Mouse (Mus musculus): ENCODE measurements around the gene Pxk.

- no peak for TF ChIP-seq E2F4 (IDR thresholded peaks at IDR 0.05; ENCODE audit: insufficient read depth)
- no peak for TF ChIP-seq POLR2A (IDR thresholded peaks at IDR 0.05; ENCODE audit: insufficient read length, low read depth)
- TF ChIP-seq TCF12 (IDR thresholded peaks at IDR 0.05; ENCODE audit: insufficient read depth, poor library complexity, severe bottlenecking) = no peak
- TF ChIP-seq MYOG (IDR thresholded peaks at IDR 0.05; ENCODE audit: control insufficient read depth in 1 of 3, insufficient read depth in 1 of 3, insufficient read length in 2 of 3, low read depth in 2 of 3) = no peak
- no peak for TF ChIP-seq POLR2AphosphoS2 (IDR thresholded peaks at IDR 0.05; ENCODE audit: insufficient read length, low read depth)
- no peak for TF ChIP-seq REST (IDR thresholded peaks at IDR 0.05; ENCODE audit: insufficient read depth, insufficient read length)
Observed at GRCm38 (mm10) chr14:8054310-8055102, 43.5 kb upstream of the Pxk start.
